Mouse (Mus musculus) brown adipose tissue, adult 24 weeks (tissue): Measurements from ENCODE around the gene Tspo2. TPM values are rescaled to one million over a fixed set of nuclear protein-coding genes. Genes with fewer than 3 reads are reported as not detected.

Experiments used
- H3K27ac ChIP-seq: fragments of 200-500 bp; replicated peaks from 2 replicates; pipeline ENCODE4 v1.5.1; 2012; ENCODE audit warnings: low read depth, mild to moderate bottlenecking, low read length
- H3K4me1 ChIP-seq: fragments of 200-500 bp; 2 replicates; pipeline ENCODE4 v1.6.1; 2012; ENCODE audit warnings: low read length, mixed read lengths; ENCODE audit not compliant: control insufficient read depth, insufficient read depth, insufficient read length
- H3K4me3 ChIP-seq: fragments of 200-500 bp; 2 replicates; pipeline ENCODE4 v1.5.1; 2012; ENCODE audit warnings: low read depth, mild to moderate bottlenecking, low read length, moderate library complexity; ENCODE audit not compliant: insufficient read depth
- polyA plus RNA-seq: library from polyadenylated mRNA; stranded (reverse); fragments of >200 nt; gene quantifications from 2 replicates; pipeline ENCODE4 v1.2.4, GENCODE M21; 2012; ENCODE audit not compliant: missing spikeins, insufficient read depth, insufficient read length

Tspo2 gene
- polyA plus RNA-seq, 1 experiment = not detected

DNA sequence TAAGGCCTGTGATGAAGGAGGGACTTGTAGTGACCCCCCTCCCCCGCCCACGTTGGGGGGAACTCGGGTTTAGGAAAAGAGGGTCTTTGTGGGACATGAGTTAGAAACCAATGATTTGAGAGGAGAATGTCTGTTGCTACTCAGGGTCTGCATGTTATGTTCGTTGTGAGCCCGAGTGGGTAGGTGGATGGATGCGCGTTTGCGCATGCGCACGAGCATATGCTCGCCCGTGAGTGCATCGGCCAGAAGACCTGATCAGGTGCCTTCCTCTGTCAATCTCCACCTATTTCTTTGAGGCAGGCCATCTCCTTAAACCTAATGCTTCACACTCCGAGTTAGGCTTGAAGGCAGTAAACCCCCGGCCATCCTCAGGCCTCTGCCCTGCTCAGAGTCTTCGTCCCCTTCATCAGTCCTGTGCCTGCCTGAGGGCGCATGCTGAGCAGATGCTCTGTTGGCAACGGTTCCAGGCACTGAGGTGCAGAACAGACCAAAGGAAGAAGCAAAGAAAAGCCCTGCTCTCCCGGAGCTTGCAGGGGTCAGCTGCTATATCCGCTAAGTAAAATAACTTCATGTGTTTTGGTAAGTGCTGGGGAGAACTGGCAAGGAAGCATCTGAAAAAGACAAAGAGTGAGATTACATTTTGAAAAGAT is 18.2 kb downstream of the Tspo2 start:
- Histone ChIP-seq H3K4me3 (no peak overlapping the region), H3K4me1 (no peaks in the 10 kb centered on the region; the same call in 1 of the 2 replicates), H3K27ac (no peak overlapping the region)

DNA sequence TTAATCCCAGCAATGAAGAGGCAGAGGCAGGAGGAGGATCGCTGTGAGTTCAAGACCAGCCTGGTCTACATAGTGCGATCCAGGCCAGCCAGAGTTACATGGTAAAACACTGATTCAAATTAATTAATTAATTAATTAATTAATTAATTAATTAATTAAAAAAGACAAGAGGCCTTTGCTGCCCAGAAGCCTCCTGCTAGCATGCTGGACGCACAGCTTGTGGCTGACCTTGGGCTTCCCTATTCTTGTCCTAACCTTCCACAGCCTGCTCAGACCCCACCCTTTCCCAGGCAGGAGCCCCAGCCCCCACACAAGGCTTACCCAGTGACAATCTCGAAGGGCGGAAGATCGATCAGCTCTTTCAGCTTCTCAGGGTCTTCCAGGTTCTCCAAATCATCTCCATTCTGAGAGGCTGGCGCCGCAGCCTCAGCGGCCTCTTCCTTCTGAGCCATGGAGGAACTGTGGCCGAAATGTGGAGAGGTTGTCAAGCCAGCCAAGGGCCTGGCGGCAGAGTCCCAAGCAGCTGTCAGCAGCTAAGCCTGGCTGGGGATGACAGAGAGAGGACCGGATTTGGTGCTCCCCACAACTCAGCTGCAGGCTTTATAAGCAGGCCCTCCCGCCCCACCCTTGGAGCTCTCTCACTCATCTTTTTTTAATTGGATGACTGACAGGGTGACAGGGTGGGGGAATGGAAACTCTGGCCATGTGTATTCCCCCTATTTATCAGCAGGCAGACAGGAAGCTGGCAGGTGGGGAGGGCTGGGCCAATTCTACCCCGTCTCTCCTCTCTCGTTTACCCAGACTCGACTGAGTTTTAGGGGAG is 19.0 kb downstream of the Tspo2 start, which contains the start of gene Apobec2:
Apobec2 (minus strand) TSS at position 773 of the 823 bp plus-strand sequence.
- no peak within 1 kb of the TSS for H3K27ac ChIP-seq
- H3K4me3 ChIP-seq = no peak within 1 kb of the TSS
- no peaks in the 10 kb centered on the region; the same call in 1 of the 2 replicates for H3K4me1 ChIP-seq

DNA sequence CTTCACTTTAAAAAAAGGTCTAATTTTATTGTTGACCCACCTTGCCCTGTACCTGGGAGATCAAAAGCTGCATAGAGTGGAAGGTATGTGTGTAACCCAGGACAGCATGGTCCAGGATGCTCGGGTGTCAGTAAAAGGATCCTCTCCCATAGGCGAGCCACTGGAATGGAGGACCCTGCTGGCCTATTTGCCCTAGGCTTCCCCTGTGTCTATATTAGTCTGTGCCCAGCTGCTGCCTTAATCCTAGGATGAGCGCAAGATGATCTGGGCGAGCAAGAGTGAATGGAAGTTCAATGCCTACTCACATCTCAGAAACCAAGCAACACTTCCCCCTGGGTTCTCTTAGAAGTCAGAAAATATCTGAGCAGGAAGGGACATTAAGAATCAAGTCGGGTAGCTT is 20.3 kb downstream of the Tspo2 start:
- H3K4me3 ChIP-seq = no peak overlapping the region
- H3K4me1 ChIP-seq = peaks cover 6% of the 10 kb centered on the region
- no peak overlapping the region for H3K27ac ChIP-seq

DNA sequence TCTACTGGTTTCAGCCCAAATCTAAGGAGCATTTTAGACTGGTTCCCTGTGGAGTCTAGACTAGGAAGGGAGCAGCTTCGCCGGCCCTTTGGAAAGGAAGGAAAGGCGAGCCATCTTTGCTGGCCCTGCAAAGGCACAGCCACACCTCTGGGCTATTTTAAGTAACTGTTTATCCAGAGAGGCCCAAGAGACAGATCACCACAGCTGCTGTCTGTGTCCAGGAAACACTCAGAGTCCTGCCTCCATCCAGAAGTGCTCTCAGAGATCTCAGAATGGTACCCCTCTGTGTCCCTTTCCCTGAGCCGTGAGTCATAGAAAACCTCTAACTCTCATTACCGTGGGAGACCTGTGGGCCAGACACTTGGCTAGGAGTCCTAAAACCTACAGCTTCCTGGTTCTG is 20.9 kb downstream of the Tspo2 start:
- H3K4me1 ChIP-seq = peaks cover 6% of the 10 kb centered on the region

GRCm38 (mm10) chr17:48427852-48428530 is 23.3 kb downstream of the Tspo2 start:
- Histone ChIP-seq H3K4me3 (no peak overlapping the region), H3K27ac (no peak overlapping the region), H3K4me1 (peaks cover 6% of the 10 kb centered on the region)

More for the DNA sequence above, 20.9 kb downstream of the Tspo2 start:
- Histone ChIP-seq H3K27ac (no peak overlapping the region), H3K4me3 (no peak overlapping the region)

- Histone ChIP-seq H3K27ac (no peak overlapping the region), H3K4me3 (no peak overlapping the region), H3K4me1 (peaks cover 6% of the 10 kb centered on the region)
Measured at GRCm38 (mm10) chr17:48426991-48427750, 24.2 kb downstream of the Tspo2 start.

DNA sequence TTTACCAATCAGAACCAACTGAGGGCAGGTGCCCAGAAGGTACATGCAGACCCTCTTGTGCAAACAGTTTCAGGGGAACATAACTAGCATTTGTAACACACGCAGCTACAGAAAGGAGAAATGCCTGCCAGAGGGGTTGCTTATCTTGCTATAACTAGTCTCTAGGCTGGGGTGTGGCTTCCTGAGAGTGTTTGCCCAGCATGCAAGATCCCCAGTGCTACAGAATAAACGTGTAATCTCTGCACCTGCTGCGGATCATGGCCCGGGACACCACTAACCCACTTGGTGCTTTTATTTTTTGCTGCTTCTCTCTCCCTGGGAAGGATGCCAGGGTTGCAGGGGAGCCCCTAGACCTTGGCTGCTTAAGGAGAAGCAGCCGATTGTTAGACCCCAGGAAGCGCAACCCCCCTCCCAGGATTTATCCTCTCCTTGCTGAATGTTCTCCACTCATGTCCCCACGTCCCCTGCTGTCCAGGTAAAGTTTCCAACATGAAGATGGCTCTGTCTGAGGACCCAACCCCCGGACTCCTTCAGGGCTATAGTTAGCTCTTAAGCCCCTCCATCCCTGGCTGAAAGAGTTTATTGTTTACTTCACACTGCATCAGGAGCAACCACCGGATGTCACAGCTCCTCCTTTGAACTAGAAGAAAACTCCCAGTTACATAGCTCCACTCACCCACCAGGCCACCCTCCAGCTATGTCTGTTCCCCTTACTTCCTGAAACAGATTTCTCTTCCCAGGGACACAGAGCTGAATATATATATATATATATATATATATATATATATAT is 25.3 kb downstream of the Tspo2 start:
- H3K4me3 ChIP-seq = no peak overlapping the region
- peaks cover 6% of the 10 kb centered on the region for H3K4me1 ChIP-seq
- H3K27ac ChIP-seq = no peak overlapping the region

- Histone ChIP-seq H3K27ac (no peak overlapping the region), H3K4me3 (no peak overlapping the region), H3K4me1 (peaks cover 6% of the 10 kb centered on the region)
Measured at GRCm38 (mm10) chr17:48424237-48424636, 27.1 kb downstream of the Tspo2 start.

- no peak overlapping the region for H3K4me3 ChIP-seq
- H3K4me1 ChIP-seq = no peaks in the 10 kb centered on the region
- H3K27ac ChIP-seq = no peak overlapping the region
Measured at GRCm38 (mm10) chr17:48419571-48419970, 31.8 kb downstream of the Tspo2 start.

- H3K4me1 ChIP-seq = no peaks in the 10 kb centered on the region
- no peak overlapping the region for H3K4me3 ChIP-seq
- no peak overlapping the region for H3K27ac ChIP-seq
Measured at GRCm38 (mm10) chr17:48418781-48419180, 32.5 kb downstream of the Tspo2 start.

GRCm38 (mm10) chr17:48418174-48418573 is 33.1 kb downstream of the Tspo2 start:
- Histone ChIP-seq H3K27ac (no peak overlapping the region), H3K4me3 (no peak overlapping the region; the same call in 1 of the 2 replicates), H3K4me1 (no peaks in the 10 kb centered on the region)

- Histone ChIP-seq H3K4me3 (no peak overlapping the region), H3K27ac (no peak overlapping the region), H3K4me1 (no peaks in the 10 kb centered on the region)
Measured at GRCm38 (mm10) chr17:48417521-48417920, 33.8 kb downstream of the Tspo2 start.

- no peaks in the 10 kb centered on the region for H3K4me1 ChIP-seq
- H3K27ac ChIP-seq = no peak overlapping the region; the same call in 1 of the 2 replicates
- H3K4me3 ChIP-seq = no peak overlapping the region
Measured at GRCm38 (mm10) chr17:48416425-48417195, 34.7 kb downstream of the Tspo2 start.
